Mouse (Mus musculus) megakaryocyte, embryonic 14.5 days (primary cell): ENCODE results near the gene Gm10220.
"Not testable (repeated sequence)": the region's sequence is repeated elsewhere in the genome, so short reads cannot be mapped to it uniquely, and the experiment has no call there.

Experiments used
- FLI1 ChIP-seq: IDR thresholded peaks from 2 replicates; pipeline ENCODE4 v1.6.1; 2012; ENCODE audit warnings: low read length, inconsistent platforms, mixed read lengths
- GATA1 ChIP-seq: IDR thresholded peaks from 3 replicates; pipeline ENCODE4 v1.6.1; 2012; ENCODE audit warnings: mixed read lengths, low read length, inconsistent platforms, borderline replicate concordance

DNA sequence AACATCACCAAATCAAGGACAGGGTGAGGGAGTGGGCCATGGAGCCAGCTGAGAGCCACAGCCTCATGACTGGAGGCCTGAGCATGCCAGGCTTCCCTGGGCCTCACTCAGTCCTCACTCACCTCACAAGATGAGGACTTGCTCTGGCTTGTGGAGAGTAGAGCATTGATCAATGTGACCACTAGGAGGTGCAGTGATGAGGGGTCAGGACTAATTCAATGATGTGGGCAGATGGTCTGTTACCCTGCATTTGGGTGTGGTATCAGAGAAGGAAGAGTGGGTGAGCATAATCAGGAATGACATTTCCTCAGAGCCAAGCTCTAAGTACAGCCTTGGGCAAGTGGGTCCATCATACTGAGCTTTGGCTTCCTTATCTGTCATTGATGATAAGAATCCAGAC, 42.2 kb downstream of the Gm10220 start:
- TF ChIP-seq GATA1, FLI1: not testable (repeated sequence)
